Mouse (Mus musculus) small intestine, adult 2 months (tissue): ENCODE data around the gene Ndufs3. TPM values are rescaled to one million over a fixed set of nuclear protein-coding genes. Genes with fewer than 3 reads are reported as not detected.
"Not testable (repeated sequence)": the region's sequence is repeated elsewhere in the genome, so short reads cannot be mapped to it uniquely, and the experiment has no call there.

Experiments used
- H3K27ac ChIP-seq: fragments of 200-500 bp; 2 replicates; pipeline ENCODE4 v1.5.1; 2012; ENCODE audit warnings: low read depth, low read length, control low read depth, inconsistent platforms; ENCODE audit not compliant: insufficient read depth
- H3K27me3 ChIP-seq: fragments of 200-500 bp; 2 replicates; pipeline ENCODE4 v1.6.1; 2012; ENCODE audit warnings: mild to moderate bottlenecking, moderate library complexity, low read length, inconsistent platforms; ENCODE audit not compliant: control insufficient read depth, insufficient read depth
- H3K36me3 ChIP-seq: fragments of 200-500 bp; 2 replicates; pipeline ENCODE4 v1.6.1; 2012; ENCODE audit warnings: mild to moderate bottlenecking, low read length, control low read depth, inconsistent platforms; ENCODE audit not compliant: control insufficient read depth, insufficient read depth
- H3K4me1 ChIP-seq: fragments of 200-500 bp; 2 replicates; pipeline ENCODE4 v1.6.1; 2012; ENCODE audit warnings: low read length, inconsistent platforms, mixed read lengths; ENCODE audit not compliant: control insufficient read depth, insufficient read depth, insufficient read length
- H3K4me3 ChIP-seq: fragments of 200-500 bp; 2 replicates; pipeline ENCODE4 v1.5.1; 2012; ENCODE audit warnings: low read depth, mild to moderate bottlenecking, control low read depth, inconsistent platforms, low read length, moderate library complexity
- CTCF ChIP-seq: fragments of 200-500 bp; IDR thresholded peaks from 2 replicates; pipeline ENCODE4 v1.5.1; 2012; ENCODE audit warnings: low read depth, mild to moderate bottlenecking, control low read depth, inconsistent platforms, low read length, moderate library complexity, mixed read lengths; ENCODE audit not compliant: insufficient replicate concordance, insufficient read length; ENCODE audit errors: extremely low read depth
- POLR2A ChIP-seq: fragments of 200-500 bp; IDR thresholded peaks from 2 replicates; pipeline ENCODE4 v1.6.1; 2012; ENCODE audit warnings: low read depth, mild to moderate bottlenecking, control low read depth, inconsistent platforms, low read length, moderate library complexity
- WGBS: fragments of 180-500 bp; shearing (Covaris S2); methylation state at CpG from one replicate; pipeline ENCODE4 v1.1.7; 2018; 5-methylcytosine and 5-hydroxymethylcytosine counted together
- polyA plus RNA-seq: library from polyadenylated mRNA; depleted of rRNA; stranded (reverse); fragments of >200 nt; gene quantifications from 2 replicates; pipeline ENCODE4 v1.2.3, GENCODE M21; 2012

Gene Ndufs3
- polyA plus RNA-seq, 1 experiment, result 119 TPM

DNA sequence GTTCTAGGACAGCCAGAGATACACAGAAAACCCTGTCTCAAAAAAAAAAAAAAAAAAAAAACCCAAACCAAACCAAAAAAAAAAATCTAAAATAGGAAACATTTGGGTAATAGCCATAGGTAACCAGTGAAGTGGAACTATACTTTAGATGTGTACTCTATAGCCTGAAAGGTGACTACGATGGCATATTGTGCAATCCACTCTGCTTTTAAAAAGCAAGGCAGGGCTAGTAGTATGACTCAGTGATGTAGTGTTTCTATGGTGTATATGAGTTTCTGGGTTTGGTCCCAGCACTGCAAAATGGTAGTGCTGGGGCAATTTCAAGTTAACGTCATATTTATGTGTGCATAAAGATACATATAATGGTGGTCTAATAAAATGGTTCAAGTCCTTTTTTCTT, 2.1 kb upstream of the Ndufs3 start:
- no peak overlapping the region for H3K4me3 ChIP-seq
- H3K36me3 ChIP-seq, result peaks cover 38% of the 10 kb centered on the region
- H3K27ac ChIP-seq, result no peak overlapping the region
- no peaks in the 10 kb centered on the region for H3K27me3 ChIP-seq
- no peak for TF ChIP-seq POLR2A
- TF ChIP-seq CTCF, result no peak
- H3K4me1 ChIP-seq, result peaks cover 10% of the 10 kb centered on the region; the same call in 1 of the 2 replicates
- 79% methylated on average over 2 of the region's 2 CpGs for whole genome bisulfite sequencing

DNA sequence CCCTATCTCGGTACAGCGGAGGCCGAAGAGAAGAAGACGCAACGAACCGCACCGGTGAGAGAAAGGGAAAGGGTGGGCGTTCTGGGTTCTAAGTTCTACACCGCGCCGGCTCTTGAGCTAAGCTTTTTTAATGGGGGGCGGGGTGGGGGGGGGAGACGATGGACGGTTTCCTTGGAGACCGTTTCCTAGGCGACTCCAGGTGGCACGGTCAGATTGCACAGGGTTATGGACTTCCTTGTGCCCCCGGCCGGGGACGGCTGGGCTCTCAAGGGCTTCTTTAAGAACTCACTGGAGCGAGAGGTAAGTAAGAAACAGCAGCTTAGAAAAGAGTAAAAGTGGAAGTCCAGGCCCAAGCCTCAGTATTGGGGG, 213 bp upstream of the Ndufs3 start:
- WGBS, result under 1% methylated on average over 21 of the region's 21 CpGs
- Histone ChIP-seq H3K4me1 (peaks cover 10% of the 10 kb centered on the region; the same call in 1 of the 2 replicates), H3K4me3 (peak overlapping the region; percentile 75), H3K27ac (peak overlapping the region; percentile 56; the same call in 1 of the 2 replicates), H3K27me3 (no peaks in the 10 kb centered on the region), H3K36me3 (peaks cover 31% of the 10 kb centered on the region)
- TF ChIP-seq POLR2A, result no peak
- TF ChIP-seq CTCF, result no peak

DNA sequence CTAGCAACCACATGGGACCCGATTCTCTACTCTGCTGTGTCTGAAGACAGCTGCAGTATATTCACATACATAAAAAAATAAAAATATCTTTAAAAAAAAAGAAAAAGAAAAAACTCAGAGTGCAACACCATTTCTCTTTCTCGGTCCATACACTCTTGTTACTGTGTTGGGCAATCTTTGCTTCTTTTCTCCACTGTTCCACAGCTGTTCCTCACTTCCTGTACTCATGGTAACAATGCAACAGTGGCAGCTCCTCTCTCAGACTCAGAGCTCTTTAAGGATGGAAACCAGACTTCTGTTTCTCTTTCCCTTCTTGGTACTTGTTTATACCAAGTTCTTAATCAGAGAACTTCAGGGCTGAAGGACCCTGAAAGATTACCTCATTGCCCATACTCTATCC, 1.2 kb downstream of the Ndufs3 start:
- Histone ChIP-seq H3K36me3 (peaks cover 27% of the 10 kb centered on the region), H3K4me3 (no peak overlapping the region), H3K4me1 (peaks cover 10% of the 10 kb centered on the region; the same call in 1 of the 2 replicates), H3K27me3 (no peaks in the 10 kb centered on the region), H3K27ac (no peak overlapping the region; the same call in 1 of the 2 replicates)
- 63% methylated on average over 2 of the region's 2 CpGs for WGBS
- TF ChIP-seq POLR2A (no peak), CTCF (no peak)

DNA sequence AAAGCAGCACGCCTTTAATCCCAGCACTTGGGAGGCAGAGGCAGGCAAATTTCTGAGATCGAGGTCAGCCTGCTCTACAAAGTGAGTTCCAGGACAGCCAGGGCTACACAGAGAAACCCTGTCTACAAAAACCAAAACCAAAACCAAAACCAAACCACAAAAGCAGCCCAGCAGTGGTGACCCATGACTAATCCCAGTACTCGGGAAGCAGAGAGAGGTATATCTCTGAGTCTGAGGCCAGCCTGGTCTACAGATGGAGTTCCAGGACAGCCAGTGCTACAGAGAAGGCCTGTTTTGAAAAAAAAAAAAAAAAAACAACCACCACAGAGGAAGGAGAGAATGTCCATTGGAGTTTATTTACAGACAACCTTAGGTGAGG, 10.3 kb downstream of the Ndufs3 start:
- H3K27ac ChIP-seq, result peak overlapping the region; percentile 39; the same call in 1 of the 2 replicates
- H3K27me3 ChIP-seq, H3K4me3 ChIP-seq, H3K4me1 ChIP-seq: not testable (repeated sequence)
- 51% methylated on average over 3 of the region's 3 CpGs for WGBS
- peaks cover 41% of the 10 kb centered on the region for H3K36me3 ChIP-seq

DNA sequence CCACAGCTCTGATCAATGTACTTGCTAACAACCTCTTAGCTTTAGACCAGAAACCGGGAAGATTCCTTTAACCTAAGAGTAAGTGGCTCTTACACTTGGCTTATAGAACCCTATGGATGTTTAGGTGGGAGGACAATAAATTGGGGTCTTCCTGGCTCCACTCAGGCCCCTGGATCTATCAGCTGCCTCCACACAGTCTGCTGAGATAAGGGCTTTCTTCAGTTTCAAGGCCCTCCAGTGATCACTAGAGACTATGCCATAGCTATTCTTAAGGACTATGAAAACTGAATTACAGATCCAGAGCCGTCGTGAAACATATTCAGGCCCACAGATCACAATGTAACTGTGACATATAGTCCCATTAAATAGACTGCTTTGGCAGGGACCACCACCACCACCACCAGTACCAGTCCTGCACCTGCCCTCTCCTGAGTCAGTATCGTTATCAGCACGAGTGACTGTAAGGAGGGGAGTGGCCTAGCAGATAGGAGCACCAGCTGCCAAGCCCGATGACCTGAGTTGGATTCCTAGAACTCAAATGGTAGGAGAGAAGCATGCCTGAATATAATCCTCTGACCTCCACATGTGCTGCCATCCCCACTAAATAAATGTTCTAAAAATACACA, 10.8 kb downstream of the Ndufs3 start:
- Histone ChIP-seq H3K4me1 (peaks cover 13% of the 10 kb centered on the region), H3K4me3 (no peak overlapping the region), H3K36me3 (peaks cover 38% of the 10 kb centered on the region), H3K27me3 (0 out of 2 replicates have a peak, but pooled peaks cover 4% of the 10 kb centered on the region), H3K27ac (peak overlapping the region; percentile 39; the same call in 1 of the 2 replicates)
- TF ChIP-seq CTCF, result no peak
- TF ChIP-seq POLR2A, result no peak
- WGBS, result 53% methylated on average over 6 of the region's 6 CpGs

DNA sequence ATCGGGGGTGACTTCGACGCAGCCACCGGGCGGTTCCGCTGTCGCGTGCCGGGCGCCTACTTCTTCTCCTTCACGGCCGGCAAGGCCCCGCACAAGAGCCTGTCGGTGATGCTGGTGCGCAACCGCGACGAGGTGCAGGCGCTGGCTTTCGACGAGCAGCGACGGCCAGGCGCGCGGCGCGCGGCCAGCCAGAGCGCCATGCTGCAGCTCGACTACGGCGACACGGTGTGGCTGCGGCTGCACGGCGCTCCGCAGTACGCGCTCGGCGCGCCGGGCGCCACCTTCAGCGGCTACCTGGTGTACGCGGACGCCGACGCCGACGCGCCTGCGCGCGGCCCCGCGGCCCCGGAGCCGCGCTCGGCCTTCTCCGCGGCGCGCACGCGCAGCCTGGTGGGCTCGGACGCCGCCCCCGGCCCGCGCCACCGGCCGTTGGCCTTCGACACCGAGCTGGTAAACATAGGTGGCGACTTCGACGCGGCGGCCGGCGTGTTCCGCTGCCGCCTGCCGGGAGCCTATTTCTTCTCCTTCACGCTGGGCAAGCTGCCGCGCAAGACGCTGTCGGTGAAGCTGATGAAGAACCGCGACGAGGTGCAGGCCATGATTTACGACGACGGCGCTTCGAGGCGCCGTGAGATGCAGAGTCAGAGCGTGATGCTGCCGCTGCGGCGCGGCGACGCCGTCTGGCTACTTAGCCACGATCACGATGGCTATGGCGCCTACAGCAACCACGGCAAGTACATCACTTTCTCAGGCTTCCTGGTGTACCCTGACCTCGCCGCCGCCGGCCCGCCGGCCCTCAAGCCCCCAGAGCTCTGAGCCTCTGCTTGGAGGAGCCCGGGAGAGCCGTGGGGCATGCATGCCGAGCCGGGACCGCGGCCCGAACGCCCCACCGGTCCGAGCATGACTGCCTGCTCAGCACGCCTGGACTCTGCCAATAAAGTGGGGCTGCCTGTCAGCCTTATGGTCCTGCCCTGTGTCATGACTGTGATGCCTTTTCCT, 14.8 kb downstream of the Ndufs3 start:
- peaks cover 7% of the 10 kb centered on the region for H3K36me3 ChIP-seq
- no peak for TF ChIP-seq POLR2A
- TF ChIP-seq CTCF, result no peak
- peaks cover 40% of the 10 kb centered on the region for H3K27me3 ChIP-seq
- peak overlapping the region; percentile 66 for H3K4me3 ChIP-seq
- 5% methylated on average over 132 of the region's 133 CpGs for WGBS
- peaks cover 16% of the 10 kb centered on the region for H3K4me1 ChIP-seq
- H3K27ac ChIP-seq, result no peak overlapping the region

DNA sequence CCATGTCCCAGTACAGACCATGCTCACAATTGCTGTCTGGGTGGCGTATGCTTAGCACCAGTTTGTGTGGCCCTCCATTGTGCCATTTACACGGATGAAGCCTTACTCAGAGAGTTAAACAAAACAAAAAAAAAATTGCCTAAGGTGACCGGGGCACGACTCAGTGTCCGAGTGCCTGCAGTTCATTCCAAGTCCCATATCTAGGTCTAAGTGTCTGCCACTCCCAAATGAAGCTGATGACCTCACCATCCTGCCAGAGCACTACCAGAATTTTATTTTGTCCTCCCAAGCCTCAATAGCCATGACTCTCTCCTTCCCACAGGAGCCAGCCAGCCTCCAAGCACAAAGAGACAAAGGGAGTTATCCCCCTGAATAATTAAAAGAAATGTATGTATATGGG, 17.0 kb downstream of the Ndufs3 start:
- no peak for TF ChIP-seq CTCF
- 65% methylated on average over 5 of the region's 5 CpGs for WGBS

More for the DNA sequence above, 17.0 kb downstream of the Ndufs3 start:
- no peak overlapping the region for H3K4me3 ChIP-seq
- H3K36me3 ChIP-seq, result no peaks in the 10 kb centered on the region
- H3K4me1 ChIP-seq, result peaks cover 13% of the 10 kb centered on the region
- peaks cover 45% of the 10 kb centered on the region for H3K27me3 ChIP-seq
- H3K27ac ChIP-seq, result no peak overlapping the region
